18 mouse cellular contexts compared by ENCODE assay signal in the genomic region with DNA sequence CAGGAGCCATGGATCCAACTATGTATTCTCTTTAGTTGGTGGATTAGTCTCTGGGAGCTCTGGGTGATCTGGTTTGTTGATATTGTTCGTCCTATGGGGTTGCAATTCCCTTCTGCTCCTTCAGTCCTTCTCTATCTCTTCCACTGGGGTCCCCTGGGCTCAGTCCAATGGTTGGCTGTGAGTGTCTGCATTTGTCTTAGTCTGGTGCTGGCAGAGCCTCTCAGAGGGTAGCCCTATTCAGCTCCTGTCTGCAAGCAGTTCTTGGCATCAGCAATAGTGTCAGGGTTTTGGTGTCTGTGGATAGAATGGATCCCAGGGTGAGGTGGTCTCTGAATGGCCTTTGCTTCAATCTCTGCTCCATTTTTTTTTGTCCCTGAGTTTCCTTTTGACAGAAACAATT.
"Had no signal": no experiment of that assay in that cellular context is flagged by ENCODE, and none has a peak within 500 bp of the region (broad histone marks: within the 10 kb centered on the region; RNA-seq: fewer than 3 reads in every experiment).

No protein-coding gene starts in this region.

- DNase-seq: kidney, adult 18-20 months; kidney, adult 9 months; kidney, postnatal 14 days; kidney, postnatal 4 days; liver; retina, postnatal 1 day; right cerebral cortex, postnatal 25 days; spleen, adult 18-20 months; thymus, postnatal 25 days had no signal

- H3K27ac ChIP-seq: limb, embryonic 13.5 days; liver, embryonic 12.5 days; macrophage; midbrain, embryonic 12.5 days; midbrain, embryonic 15.5 days; neural tube, embryonic 13.5 days had no signal

- H3K4me2 ChIP-seq: limb, embryonic 13.5 days; liver, embryonic 12.5 days; midbrain, embryonic 12.5 days; midbrain, embryonic 15.5 days; neural tube, embryonic 13.5 days; stomach, embryonic 15.5 days had no signal

- H3K4me3 ChIP-seq: limb, embryonic 13.5 days; liver, embryonic 12.5 days; midbrain, embryonic 12.5 days; midbrain, embryonic 15.5 days; neural tube, embryonic 13.5 days; stomach, embryonic 15.5 days had no signal

- ATAC-seq: intestine, embryonic 16.5 days; liver, embryonic 12.5 days; lung, postnatal 0 days; midbrain, embryonic 15.5 days had no signal

- H3K9ac ChIP-seq: limb, embryonic 13.5 days; liver, embryonic 12.5 days; midbrain, embryonic 12.5 days; midbrain, embryonic 15.5 days; neural tube, embryonic 13.5 days; stomach, embryonic 15.5 days had no signal

- H3K36me3 ChIP-seq: limb, embryonic 13.5 days; liver, embryonic 12.5 days; midbrain, embryonic 12.5 days; midbrain, embryonic 15.5 days; neural tube, embryonic 13.5 days; stomach, embryonic 15.5 days had no signal

- H3K9me3 ChIP-seq: limb, embryonic 13.5 days; liver, embryonic 12.5 days; midbrain, embryonic 12.5 days; midbrain, embryonic 15.5 days; neural tube, embryonic 13.5 days; stomach, embryonic 15.5 days had no signal

- H3K27me3 ChIP-seq: limb, embryonic 13.5 days; liver, embryonic 12.5 days; midbrain, embryonic 15.5 days; neural tube, embryonic 13.5 days; stomach, embryonic 15.5 days had no signal

- H3K4me1 ChIP-seq: limb, embryonic 13.5 days; midbrain, embryonic 12.5 days; midbrain, embryonic 15.5 days; neural tube, embryonic 13.5 days had no signal
